Mouse (Mus musculus) brain, embryonic 14.5 days (tissue): ENCODE results near the gene Trpm6. TPM values are rescaled to one million over a fixed set of nuclear protein-coding genes. Genes with fewer than 3 reads are reported as not detected.

Experiments
- DNase-seq: peaks from one replicate; pipeline ENCODE4 v3.0.0-alpha.2; 2011; ENCODE audit warnings: low read depth
- CTCF ChIP-seq: fragments of 200-500 bp; IDR thresholded peaks from 2 replicates; pipeline ENCODE4 v1.5.1; 2012; ENCODE audit warnings: inconsistent platforms, mild to moderate bottlenecking, moderate library complexity, borderline replicate concordance; ENCODE audit not compliant: insufficient read depth, insufficient read length; ENCODE audit errors: extremely low read depth
- POLR2A ChIP-seq: fragments of 200-500 bp; IDR thresholded peaks from 2 replicates; pipeline ENCODE4 v1.6.1; 2012; ENCODE audit warnings: mild to moderate bottlenecking, inconsistent platforms, borderline replicate concordance; ENCODE audit not compliant: poor library complexity, insufficient read depth, insufficient read length, severe bottlenecking; ENCODE audit errors: extremely low read depth
- polyA plus RNA-seq: library from polyadenylated mRNA; depleted of rRNA; stranded (reverse); fragments of >200 nt; gene quantifications from 2 replicates; pipeline ENCODE4 v1.2.3, GENCODE M21; 2012

The Trpm6 gene
- polyA plus RNA-seq, 1 experiment, result 0.27 TPM

DNA sequence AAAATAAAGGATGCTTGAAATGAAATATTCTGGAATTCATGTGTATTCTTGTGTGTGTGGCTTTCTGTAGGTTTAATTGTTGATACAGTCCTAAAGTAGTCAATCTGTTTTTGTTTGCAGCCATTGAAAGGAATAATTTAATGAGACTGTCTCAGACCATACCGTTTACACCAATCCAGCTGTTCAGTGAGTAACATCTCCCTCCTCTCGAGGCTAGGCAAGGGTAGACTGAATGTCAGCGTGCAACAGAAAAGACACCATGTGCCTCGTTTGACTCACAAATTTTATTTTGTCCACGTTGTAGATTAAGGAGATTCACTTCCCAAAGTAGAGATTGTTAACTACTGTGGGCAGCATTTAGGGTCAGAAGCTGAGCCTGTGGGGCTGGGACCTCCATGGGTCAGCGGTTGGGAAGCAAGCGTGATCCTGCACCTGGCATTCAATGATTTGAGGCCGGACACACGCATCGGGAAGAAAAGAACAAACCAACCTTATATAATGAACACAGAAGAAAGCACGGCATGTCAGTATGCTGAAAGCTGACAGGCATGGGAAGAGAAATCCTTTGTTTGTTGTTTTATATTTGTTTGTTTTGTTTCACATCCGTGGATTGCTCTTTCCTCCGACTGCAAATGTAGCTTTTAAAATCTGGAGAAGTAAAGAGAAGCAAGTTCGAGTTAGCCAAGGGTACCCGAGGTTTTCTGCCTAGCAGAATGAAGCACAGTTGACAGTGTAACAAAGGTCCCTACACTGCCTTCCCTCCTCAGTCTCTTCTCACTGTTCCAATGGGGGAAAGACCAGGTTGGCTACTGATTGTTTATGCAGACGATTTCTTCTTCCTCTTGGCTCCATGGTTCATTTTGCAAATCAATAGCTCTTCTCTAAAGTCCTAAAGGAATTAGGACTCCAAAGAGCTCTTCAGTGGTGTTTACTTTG is 124.2 kb downstream of the Trpm6 start:
- TF ChIP-seq POLR2A (no peak), CTCF (no peak)
- peak; percentile 56 for DNase-seq

DNA sequence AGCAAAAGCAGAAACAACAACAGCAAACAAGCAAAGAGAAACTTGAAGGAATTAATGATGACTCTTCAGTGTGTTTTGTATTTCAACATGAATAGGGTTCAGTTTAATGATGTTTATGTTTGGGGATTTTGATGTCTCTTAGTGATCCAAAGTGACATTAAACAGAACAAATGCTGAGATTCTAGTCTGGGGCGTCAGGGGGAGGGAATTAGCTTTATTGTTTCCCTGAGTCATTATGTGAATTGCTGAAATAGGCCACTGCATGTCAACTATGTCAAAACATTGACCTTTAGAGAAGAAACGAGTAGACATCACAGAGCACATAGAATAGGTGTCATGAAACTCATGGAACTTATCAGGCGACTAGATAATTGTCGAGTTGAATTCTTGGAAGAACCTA is 129.5 kb downstream of the Trpm6 start:
- no peak for DNase-seq
- no peak for TF ChIP-seq CTCF
- no peak for TF ChIP-seq POLR2A

DNA sequence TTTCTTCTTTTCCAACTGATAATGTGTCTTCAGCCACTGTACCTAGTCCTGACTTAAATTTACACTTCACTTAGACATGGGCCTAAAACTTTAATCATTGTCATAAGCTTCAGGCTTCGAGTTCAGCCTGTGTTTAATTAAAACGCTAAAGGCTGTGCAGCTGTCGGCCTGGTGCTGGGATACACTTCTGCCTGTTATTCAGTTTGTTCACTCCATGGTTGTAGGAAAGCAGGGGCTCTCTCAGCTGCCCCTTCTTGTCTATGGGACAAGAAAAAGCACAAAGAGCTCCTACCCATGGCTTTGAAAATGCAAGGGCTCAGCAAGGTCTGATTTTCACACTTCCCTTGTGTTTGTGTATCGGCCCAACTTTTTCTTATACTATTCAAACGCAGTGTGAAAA is 131.4 kb downstream of the Trpm6 start:
- no peak for TF ChIP-seq CTCF
- peak; percentile 51 for DNase-seq

DNA sequence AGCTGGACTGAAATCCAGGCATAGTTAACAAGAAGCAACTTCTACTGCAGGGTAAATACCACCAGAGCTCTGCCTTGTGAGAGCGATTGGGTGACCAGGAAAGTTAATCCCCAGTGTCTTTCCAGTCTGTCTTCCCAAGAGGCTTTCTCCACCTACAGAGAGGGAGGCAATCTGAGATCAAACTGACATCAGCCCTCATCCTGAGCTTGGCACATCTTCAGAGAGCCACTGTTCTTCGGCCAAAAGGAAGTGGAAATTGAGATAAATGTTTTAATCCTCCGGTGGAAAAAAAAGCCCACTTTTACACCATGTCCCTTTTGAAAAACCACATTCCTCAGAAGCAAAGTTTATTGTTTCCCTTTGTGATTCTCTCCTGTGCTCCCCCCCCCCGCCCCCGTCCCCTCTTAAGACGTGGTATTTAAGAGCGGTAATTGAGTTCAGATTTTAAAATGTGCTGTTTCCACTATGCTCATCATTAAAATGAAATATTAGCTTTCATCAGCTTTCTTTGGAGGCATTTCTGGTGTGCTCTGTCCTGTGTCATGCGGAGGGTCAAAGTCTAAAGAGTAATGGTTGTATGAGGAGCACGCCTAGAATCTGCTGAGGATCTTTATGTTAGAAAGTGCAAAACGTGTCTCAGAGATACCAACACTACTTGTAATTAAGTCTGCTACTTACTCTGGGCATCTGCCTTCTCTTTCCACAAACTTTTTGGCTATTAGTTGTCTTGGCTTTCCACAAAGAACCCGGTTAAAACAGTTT is 138.0 kb downstream of the Trpm6 start:
- peak; percentile 51 for DNase-seq
- TF ChIP-seq CTCF, result no peak
- no peak for TF ChIP-seq POLR2A

DNA sequence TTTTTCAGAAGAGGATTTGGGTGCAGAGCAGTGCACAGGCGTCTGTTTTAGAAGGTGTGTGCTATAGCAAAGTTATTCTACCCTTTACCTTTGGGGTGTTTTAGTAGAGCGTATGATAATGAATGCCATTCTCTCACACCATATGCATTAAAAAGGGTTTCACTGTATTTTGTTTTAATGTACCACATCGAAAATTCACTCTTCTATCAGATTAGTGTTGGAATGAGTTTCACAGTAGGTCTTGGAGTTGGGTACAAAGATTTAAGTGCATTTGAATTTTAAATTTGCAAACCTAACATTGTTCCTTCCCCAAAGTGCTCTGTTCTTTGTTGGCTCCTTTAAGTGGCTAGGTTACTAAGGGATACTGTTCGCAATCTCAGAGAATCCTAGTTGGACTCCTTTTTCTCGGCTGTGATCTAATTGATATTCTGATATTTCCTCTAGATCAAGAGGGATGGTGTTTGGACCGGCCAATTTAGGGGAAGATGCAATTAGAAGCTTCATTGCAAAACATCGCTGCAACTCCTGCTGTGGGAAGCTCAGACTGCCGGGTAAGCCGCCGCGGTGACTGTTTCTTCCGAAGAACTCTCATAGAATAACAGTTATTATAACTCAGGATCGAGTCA is 138.8 kb downstream of the Trpm6 start:
- DNase-seq, result peak; percentile 92

DNA sequence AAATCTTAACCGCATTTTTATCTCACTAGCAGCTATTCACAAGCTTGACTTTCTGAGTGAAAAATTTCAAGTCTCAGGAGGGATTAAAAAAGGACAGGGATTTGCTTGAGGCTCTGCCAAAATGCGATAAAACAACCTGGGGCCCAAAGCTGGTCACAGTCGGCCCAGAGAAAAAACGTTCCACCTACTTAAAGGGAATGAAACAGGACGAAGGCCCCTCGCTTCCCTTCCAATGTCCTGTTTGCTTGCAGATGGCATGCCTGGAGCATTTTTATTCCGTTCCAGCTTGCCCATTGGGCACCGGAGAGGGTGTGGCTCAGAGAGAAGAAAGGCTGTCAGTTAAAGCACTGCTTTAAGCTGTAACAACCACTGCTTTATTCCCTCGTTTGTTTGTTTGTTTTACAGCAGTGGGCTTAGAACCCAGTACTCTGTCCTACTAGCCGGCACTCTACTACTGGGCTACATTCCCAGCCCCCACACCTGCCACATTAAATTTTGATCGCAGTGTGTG is 139.4 kb downstream of the Trpm6 start:
- peak; percentile 94 for DNase-seq
- TF ChIP-seq CTCF, result no peak
- TF ChIP-seq POLR2A, result no peak

More for the DNA sequence above, 138.8 kb downstream of the Trpm6 start:
- TF ChIP-seq CTCF (no peak), POLR2A (no peak)

DNA sequence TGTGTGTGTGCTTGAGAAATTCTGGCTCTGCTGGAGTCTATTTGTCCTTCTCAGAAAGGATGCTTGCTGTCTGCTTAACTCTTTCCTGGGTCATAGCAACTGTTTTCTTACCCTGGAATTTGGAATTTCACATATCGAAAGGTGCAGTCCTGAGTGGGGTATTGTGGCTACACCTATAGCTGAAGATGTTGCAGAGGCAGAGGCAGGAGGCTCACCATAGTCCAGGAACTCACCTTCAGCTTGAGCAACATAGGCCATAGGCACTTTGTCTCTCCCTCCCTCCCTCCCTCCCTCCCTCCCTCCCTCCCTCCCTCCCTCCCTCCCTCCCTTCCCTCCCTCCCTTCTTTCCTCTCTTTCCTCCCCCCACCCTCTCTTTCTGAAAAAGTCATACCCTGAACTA is 139.8 kb downstream of the Trpm6 start:
- TF ChIP-seq CTCF, result no peak
- TF ChIP-seq POLR2A, result no peak
- no peak for DNase-seq

DNA sequence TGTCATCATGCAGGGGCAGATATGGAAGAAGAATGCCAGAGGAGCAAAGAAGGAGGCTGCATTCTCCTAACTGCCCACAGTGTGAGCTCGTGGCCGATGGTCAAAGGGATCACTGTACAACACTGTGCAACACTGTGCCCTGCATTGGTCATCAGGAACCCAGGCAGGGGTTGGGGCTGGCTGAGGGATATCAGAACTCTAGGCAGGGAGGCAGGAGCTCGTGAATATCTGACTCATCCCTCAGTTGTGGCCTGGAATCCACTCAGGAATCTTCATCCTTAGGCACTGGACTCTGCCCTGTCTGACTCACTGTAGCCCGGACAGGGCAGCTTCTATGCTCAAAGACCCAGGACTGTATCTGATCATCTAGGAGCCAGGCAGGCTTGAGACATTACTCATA is 140.4 kb downstream of the Trpm6 start:
- no peak for DNase-seq
- TF ChIP-seq CTCF (no peak), POLR2A (no peak)

DNA sequence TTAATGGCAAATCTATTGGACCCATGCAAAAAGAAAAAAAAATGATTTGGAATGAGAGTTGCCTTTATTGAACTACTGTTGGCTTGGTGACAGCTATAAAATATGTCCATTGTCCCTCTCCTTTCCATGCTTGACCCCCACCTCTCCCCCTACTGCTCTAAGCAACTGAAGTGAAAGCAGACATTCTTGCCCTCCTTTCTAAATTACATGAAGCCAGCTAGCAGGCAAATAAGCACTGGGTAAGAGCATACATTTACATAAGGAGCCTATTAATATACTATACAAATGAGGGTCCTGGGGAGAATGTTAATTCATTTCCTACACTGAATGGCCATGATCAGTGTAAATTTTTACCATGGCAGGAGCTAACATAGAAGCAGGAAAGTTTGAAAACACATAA is 148.5 kb downstream of the Trpm6 start:
- peak; percentile 43 for DNase-seq
- TF ChIP-seq POLR2A (no peak), CTCF (no peak)

DNA sequence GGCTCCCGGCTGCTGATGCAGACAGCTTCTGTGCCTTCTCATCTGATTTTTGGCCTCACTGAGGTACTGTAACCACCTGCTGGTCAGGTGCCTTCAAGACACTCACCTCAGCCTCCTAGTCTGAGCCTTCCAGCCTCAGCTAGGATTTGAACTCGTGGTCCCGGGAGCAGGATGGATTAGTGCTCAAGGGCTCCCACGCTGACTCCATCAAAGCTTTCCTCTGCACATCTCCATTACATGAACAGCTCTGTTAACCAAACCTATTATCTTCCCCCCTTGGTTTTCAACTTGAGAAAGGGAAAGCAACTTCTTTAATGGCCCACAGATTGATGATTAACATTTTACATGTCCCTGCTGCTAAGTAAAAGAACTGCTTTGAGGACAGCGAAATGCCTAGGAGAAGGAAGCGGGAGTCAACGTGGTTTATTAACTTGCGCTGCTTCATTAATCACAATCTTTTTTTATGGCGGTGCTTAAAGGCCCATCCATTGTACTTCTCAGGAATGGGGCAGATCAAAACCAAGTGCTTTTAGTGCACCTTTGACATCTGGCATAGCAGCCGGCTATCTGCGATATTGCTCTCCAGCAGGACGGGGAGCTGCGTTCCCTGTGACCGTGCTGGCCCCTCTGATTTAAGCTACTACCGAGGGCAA is 152.4 kb downstream of the Trpm6 start:
- TF ChIP-seq CTCF, result no peak
- TF ChIP-seq POLR2A, result no peak
- DNase-seq, result no peak

DNA sequence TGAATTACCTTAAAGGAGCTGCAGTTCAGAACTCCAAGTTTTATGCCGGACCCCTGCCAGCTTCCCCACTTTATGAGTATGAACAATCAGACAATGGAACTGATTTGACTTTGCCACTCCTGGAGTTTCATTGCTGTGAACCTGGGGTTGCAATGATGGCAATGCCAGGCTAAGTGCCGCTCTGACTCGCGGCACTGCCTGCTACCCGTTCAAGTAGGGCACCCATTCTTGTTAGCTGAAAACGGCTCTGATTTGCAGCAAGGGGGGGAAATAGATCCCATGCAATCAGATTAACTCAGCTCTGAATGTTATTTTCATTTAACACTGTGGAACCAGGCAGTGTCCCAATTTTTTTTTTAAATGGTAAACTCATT is 152.9 kb downstream of the Trpm6 start:
- TF ChIP-seq CTCF, result no peak
- TF ChIP-seq POLR2A, result no peak
- peak; percentile 24 for DNase-seq
